Comparison of ENCODE assay signal across 14 mouse cellular contexts in genomic region chr4:104211531-104212455, GRCm38 (mm10).
DNase-seq lines count a peak whose midpoint lies in the region; ATAC-seq and TF ChIP-seq lines count a peak whose summit lies in the region.
"Had no signal": no experiment of that assay in that cellular context is flagged by ENCODE, and none has a peak within 500 bp of the region (broad histone marks: within the 10 kb centered on the region; RNA-seq: fewer than 3 reads in every experiment).

No protein-coding gene starts in this region.

- no peak overlapping the region for H3K27ac ChIP-seq in heart, embryonic 16.5 days (ENCODE audit: low read length)
- H3K27ac ChIP-seq in liver, embryonic 16.5 days (ENCODE audit: low read length), result peak overlapping the region; percentile 73
- H3K27ac ChIP-seq: limb, embryonic 13.5 days had no signal

- H3K9me3 ChIP-seq in heart, embryonic 16.5 days (replicated peaks; ENCODE audit: control insufficient read depth, low read length), result peaks cover 5% of the 10 kb centered on the region; the same call in 1 of the 2 replicates
- no peaks in the 10 kb centered on the region for H3K9me3 ChIP-seq in liver, embryonic 16.5 days (replicated peaks; ENCODE audit: control insufficient read depth, low read length)

- TF ChIP-seq CTCF in brain, embryonic 14.5 days (IDR thresholded peaks at IDR 0.05; ENCODE audit: borderline replicate concordance, extremely low read depth, insufficient read depth, insufficient read length), result no peak

- H3K4me3 ChIP-seq in heart, embryonic 16.5 days (ENCODE audit: low read length), result no peak overlapping the region
- no peak overlapping the region for H3K4me3 ChIP-seq in liver, embryonic 16.5 days (ENCODE audit: low read depth, low read length)
- H3K4me3 ChIP-seq: limb, embryonic 13.5 days had no signal

- no peak overlapping the region for H3K4me2 ChIP-seq in heart, embryonic 16.5 days (ENCODE audit: low read depth, low read length)
- H3K4me2 ChIP-seq in liver, embryonic 16.5 days (ENCODE audit: low read depth, low read length), result peak overlapping the region; percentile 37
- H3K4me2 ChIP-seq: limb, embryonic 13.5 days had no signal

- H3K27me3 ChIP-seq in heart, embryonic 16.5 days (ENCODE audit: control insufficient read depth, insufficient read depth, low read length), result no peaks in the 10 kb centered on the region
- no peaks in the 10 kb centered on the region for H3K27me3 ChIP-seq in liver, embryonic 16.5 days (ENCODE audit: control insufficient read depth, insufficient read depth, low read depth, low read length)
- H3K27me3 ChIP-seq: CH12.LX; limb, embryonic 13.5 days had no signal

- no peak for TF ChIP-seq POLR2A in brain, embryonic 14.5 days (IDR thresholded peaks at IDR 0.05; ENCODE audit: borderline replicate concordance, extremely low read depth, insufficient read depth, insufficient read length, poor library complexity, severe bottlenecking)

- no peak overlapping the region for H3K9ac ChIP-seq in heart, embryonic 16.5 days (ENCODE audit: low read length)
- no peak overlapping the region for H3K9ac ChIP-seq in liver, embryonic 16.5 days (ENCODE audit: low read depth, low read length)
- H3K9ac ChIP-seq: limb, embryonic 13.5 days had no signal

- DNase-seq in heart, adult 18-20 months, result no peak
- peak; percentile 14 for DNase-seq in ES-CJ7 (ENCODE audit: low read depth, low spot score)
- peak; percentile 62 for DNase-seq in brain, embryonic 14.5 days (ENCODE audit: low read depth)
- no peak for DNase-seq in adrenal gland, postnatal 10 days
- DNase-seq: cerebellum, adult 2 months; embryo, embryonic 11 days; lung, postnatal 36 days; right cerebral cortex, postnatal 4 days had no signal

- ATAC-seq in heart, embryonic 16.5 days (replicated peaks; ENCODE audit: extremely low read depth, insufficient read depth, low FRiP score), result peak; percentile 72; the same call in 1 of the 2 replicates
- ATAC-seq in liver, embryonic 16.5 days (ENCODE audit: low read depth), result peak; percentile 67
- ATAC-seq in CD4-positive, CD25-positive, alpha-beta regulatory T cell, adult 4 months, result no peak
- ATAC-seq: inflammation-experienced regulatory T-cells, adult 6 months had no signal

- H3K36me3 ChIP-seq in heart, embryonic 16.5 days (ENCODE audit: control insufficient read depth, insufficient read depth), result no peaks in the 10 kb centered on the region
- H3K36me3 ChIP-seq in liver, embryonic 16.5 days (ENCODE audit: control insufficient read depth, insufficient read depth), result no peaks in the 10 kb centered on the region
- H3K36me3 ChIP-seq: limb, embryonic 13.5 days had no signal

- 55% methylated on average over 9 of the region's 9 CpGs for WGBS in heart, embryonic 16.5 days
- 38% methylated on average over 9 of the region's 9 CpGs for WGBS in liver, embryonic 16.5 days (ENCODE audit: insufficient replicate concordance)

- 0 out of 2 replicates have a peak, but pooled peaks cover 4% of the 10 kb centered on the region for H3K4me1 ChIP-seq in heart, embryonic 16.5 days (ENCODE audit: control insufficient read depth, insufficient read depth, low read length)
- peaks cover 3% of the 10 kb centered on the region; the same call in 1 of the 2 replicates for H3K4me1 ChIP-seq in liver, embryonic 16.5 days (ENCODE audit: control insufficient read depth, low read depth, low read length)
- H3K4me1 ChIP-seq: limb, embryonic 13.5 days had no signal

Comparison
In these comparisons a context has a peak if more than half of its experiments do, and no peak if none do; other contexts are left out.
1. DNase-seq: peak in ES-CJ7 (single experiment) and brain, embryonic 14.5 days (single experiment); none in heart, adult 18-20 months (0 of 2) and adrenal gland, postnatal 10 days (single experiment).